Mouse (Mus musculus): ENCODE results near the gene Il1rl1.

Il1rl1 gene

DNA sequence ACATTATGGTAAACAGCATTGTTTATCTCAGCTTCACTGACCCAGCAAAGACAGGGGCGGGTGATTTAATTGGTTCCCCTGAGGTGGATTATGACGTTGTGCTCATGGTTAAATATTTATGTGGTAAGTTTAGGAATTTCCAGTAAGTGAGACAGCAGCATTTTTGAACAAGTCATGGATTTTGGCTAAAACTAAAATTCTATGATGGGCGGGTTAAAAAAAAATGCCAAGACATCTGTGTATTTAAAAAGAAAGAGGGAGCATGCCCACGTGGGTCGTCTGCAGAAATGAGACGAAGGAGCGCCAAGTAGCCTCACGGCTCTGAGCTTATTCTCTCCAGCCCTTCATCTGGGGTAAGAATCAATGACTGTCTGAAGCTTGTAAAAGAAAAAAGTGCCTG, 10.1 kb downstream of the Il1rl1 start:
- DNase-seq, result no peak

DNA sequence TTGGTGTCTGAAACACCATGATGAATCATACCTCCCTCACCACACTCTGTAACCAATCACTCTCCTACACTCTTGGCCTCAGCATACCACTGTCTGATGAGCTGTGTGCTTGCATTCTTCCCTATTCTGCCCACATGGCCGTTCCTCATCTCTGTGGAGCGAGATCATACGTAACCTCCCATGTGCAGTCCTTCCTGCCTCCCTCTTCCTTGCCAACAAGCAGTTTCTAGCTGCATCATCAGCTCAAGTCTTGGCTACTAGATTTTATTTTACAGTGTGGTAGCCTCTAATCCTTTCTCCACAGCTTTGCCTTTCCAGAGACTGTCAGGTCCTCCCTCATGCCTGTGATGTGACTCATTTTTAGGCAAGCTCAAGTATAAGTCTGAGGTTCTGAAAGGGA, 15.4 kb downstream of the Il1rl1 start:
- no peak for DNase-seq

DNA sequence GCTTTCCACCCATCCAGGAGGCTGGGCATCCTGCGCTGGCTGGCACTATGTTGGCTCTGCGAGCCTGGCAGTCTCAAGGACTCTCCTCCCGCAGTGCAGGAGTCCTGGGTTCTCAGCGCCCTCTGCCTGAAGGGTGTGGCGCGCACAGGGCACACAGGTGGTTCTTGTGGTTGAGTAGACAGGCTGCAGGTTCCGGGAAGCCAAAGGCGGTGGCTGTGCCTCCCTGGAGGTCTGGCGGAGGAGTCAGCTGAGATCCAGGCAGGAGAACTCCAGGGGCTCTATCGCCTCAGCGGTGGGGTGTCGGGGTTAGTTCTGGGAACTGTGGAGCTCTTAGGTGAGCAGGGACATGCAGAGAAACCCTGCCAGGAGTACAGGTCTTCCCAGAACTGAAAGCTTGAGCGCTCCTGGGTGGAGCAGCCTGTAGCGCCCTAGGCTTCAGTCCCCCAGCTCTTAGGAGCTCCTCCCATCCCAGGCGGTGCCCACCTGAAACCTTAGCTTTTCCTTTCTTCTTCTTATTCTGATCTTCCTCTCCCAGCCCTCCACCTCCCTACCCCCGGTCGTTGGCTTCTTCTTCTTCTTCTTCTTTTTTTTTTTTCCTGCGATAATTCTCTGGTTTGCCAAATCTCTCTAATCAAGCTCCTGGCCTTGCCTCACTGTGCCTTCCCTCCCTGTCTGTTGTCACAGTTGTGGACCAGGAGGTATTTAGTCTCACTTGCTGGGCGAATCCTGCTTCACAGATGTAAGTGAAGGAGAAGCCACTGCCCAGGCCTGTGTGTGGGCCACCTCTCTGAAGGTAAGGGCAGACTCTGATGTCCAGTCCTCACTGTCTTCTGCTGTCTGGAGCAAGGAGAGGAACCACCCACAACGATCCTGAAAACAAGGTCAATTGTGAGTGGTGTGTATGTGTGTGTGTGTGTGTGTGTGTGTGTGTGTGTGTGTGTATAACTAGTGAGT, 36.4 kb downstream of the Il1rl1 start, which contains the start of gene Il18r1:
Gene Il18r1 (plus strand): TSS at position 76 of the 954 bp plus-strand sequence.
- DNase-seq, result peak; percentile 19

DNA sequence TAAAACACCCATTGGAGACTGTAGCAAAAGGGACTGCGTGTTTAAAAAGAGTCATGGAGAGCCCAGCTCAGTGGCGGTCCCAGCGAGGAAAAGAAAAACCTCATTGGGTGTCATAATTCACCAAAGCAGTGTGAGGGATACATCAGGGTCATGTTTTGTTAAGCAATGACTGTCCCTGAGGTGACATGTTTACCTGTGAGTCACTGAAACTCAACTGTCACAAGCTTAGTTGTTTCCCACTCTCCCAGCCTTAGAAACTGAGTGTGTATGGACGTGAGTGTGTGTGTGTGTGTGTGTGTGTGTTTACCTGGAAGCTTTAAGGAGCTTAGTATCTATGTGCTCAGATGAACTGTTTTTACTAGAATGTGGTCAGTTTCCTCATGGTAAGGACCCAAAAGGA, 37.9 kb downstream of the Il1rl1 start:
- no peak for DNase-seq

DNA sequence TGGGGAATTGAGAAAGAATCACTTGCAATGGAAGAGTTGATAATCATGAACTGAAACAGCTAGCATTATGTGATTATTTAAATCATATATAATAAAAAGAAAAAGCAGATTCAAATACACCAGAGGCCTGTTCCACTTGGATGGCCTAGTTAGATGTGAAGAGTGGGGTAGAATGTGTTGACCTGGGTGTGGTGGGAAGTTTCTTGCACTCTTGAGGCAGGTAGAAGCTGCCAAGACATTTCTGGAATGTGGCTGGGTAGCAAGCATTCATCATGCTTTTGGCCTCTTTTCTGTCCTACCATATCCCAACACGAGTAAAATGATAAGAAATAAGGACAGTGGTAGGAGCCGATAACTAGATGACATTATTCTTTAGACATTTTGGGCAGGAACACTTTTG, 39.4 kb downstream of the Il1rl1 start:
- no peak for DNase-seq

DNA sequence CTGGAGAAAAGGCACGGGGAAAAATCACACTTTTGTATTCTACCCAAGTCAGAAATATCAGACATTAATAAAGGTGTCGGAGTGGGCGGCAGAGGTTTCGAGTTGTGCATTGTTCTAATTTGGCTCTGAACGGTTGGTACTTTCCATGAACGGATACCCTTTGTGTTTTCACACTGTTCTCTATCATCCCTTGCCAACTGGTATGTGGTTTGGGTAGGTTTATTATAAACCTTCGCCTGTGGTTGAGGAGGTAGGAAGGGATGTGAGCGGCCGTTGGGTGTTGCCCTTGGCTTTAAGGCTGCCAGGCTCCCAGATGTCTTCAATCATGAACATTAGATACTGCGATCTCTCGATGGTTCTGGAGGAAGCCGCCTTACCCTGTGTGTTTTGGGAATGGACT, 40.5 kb downstream of the Il1rl1 start:
- DNase-seq, result no peak

DNA sequence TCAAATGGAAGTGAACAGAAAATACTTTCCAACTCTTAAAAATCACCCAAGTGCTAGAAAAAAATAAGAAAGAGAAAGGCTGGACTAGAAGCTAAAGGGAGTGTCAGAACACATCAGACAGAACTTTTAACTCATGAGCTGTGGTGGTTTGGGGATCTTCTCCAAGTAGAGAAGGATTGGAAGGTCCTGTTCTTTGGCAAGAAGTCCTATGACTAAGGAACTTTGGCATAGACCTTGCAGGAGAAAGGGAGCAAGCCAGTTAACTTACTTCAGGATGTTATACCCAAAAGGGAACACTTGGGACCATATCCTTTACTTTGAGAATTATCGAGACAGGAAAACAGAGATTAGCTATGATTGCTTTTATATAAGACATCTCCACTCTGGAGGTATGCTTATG, 43.0 kb downstream of the Il1rl1 start:
- DNase-seq, result no peak

DNA sequence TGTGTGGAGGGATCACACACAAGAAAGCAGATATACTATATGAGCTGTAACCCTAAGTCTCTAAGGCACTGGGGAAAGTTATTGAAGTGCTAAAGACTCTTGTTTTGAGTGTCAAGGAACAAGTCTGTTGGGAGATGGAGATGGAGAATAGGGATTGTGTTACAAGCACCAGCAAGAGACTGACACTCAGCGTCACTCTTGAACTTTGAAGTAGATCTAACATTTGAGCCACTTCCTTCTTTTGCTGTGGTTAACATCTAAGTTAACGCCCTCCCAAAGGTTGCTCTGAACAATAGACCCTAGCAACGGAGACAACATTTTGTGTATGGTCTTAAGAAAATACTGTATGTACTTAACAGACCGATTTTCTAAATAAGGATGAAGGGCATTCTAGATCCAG, 44.3 kb downstream of the Il1rl1 start:
- no peak for DNase-seq

DNA sequence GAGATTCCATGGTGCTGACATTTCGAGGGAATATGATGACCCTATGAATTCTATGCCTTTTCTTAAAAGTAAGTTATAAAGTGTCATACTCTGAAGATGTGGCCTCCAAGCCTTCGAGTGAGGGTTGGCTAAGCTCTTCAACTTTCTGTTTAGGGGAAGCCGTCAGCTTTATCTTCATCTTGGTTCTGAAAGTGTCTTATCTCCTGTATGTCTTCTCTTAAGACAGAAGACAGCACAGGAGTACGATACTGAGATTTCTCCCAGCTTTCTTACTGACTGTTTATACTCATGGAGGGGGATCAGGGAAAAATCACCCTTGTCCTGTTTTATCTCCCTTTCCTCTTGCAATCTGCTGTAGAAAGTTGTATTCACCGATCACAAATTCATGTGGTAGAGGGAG, 45.0 kb downstream of the Il1rl1 start:
- no peak for DNase-seq

DNA sequence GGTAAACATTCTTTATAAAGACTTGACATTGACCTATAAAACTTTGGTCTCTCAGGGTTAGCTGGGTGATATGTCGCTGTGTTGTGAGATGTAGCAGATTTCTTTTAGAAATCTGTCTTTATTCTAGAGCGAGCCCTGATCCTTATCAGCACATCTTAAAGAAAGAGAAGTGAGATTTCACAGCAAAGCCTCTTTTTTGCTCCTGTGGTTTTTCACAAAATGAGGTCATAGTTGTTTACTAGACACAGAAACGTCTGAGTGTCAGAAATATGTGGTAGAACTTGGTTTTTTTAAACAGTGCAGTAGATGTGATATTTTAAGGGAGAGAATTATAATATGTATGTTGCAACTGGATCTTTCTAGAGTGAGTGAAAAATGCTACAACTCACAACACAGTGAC, 46.3 kb downstream of the Il1rl1 start:
- DNase-seq, result no peak

DNA sequence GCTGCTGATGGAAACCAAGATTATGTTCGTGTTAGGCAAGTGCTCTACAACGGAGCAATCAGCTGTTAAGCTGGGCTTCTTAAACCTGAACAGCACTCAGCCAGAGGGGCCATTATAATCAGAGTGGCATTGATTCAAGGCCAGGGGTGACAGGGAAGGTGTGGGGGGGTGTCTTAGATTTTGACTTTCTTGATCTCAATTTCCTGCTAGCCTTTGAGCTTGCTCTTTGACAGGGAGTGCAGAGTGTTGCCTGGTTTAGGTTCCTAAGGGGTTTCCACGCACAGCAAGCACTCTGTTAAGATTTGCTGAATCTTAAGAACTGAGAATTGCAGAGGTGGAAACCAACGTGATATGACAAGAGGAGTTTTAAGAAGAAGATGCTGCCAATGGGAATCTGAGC, 47.4 kb downstream of the Il1rl1 start:
- no peak for DNase-seq

DNA sequence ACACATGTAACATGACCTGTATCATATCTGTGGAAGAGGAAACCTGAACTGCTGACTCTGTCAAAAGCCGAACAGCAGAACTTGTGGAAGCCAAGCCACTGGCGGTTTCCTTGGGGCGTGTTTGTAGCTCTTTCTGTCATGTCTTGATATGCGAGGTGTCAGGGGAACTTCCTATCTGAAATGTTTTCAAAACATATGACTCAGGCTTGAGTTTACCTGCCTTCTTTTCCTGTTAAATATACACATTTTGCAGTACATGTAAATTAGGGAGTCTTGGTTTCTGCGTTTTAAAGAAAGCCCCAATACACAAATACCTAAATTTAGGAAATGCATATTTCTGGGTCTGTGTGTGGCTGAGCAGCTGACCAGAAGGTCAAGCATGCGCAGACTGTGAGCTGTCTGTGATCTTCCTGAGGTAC, 50.1 kb downstream of the Il1rl1 start:
- DNase-seq, result no peak

DNA sequence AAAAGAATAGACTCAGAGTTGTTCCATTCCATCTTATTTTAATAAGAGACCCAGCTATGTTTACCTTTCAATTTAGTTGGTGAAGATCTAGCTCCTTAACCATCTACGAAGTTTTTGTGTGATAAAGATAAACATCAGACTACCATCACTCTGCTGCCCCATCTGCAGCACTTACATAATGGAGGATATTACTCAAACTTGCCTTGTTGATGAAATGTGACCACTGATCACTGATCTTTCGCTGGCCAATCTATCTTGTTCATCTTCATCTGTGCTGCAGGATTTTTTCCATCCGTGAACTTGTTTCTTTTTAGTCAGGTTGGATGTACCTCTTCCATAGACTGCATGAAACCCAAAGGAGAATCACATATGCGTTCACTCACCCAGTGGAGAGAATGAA, 65.2 kb downstream of the Il1rl1 start:
- no peak for DNase-seq

DNA sequence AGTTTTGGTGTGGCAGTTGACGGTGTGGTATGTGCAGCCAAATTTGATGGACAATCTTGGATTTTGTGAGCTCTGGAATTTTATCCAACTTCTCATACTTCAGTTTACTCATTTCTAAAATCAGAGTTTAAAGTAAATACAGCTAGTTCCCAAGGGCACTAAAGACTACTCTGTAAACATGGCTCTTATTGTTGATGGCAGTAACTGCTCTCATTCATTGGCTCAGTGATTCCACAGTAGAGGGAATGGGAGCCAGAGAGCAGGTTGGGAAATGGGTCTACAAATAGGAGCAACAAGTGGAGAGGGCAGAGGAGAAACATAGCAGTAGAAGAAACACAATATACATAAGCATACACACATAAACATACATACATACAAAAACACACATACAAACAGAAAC, 70.3 kb downstream of the Il1rl1 start:
- DNase-seq, result no peak

DNA sequence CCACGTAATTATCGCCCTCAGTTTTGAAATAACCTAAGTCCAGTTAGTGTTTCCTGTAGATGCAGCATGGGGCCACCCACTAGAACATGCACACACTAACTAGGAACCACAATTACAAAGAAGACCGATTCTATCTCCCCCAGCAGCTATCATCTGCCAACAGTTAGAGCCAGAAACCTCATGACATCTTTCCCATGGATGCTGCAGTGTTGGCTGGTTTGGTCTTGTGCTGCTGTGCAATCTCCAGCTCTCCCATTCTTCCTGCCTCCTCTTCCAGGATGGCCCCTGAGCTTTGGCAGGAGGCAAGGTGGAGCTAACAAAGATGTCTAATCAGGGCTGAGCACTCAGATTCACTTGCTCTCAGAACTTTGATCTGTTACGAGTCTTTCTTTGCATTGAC, 71.8 kb downstream of the Il1rl1 start:
- DNase-seq, result no peak

DNA sequence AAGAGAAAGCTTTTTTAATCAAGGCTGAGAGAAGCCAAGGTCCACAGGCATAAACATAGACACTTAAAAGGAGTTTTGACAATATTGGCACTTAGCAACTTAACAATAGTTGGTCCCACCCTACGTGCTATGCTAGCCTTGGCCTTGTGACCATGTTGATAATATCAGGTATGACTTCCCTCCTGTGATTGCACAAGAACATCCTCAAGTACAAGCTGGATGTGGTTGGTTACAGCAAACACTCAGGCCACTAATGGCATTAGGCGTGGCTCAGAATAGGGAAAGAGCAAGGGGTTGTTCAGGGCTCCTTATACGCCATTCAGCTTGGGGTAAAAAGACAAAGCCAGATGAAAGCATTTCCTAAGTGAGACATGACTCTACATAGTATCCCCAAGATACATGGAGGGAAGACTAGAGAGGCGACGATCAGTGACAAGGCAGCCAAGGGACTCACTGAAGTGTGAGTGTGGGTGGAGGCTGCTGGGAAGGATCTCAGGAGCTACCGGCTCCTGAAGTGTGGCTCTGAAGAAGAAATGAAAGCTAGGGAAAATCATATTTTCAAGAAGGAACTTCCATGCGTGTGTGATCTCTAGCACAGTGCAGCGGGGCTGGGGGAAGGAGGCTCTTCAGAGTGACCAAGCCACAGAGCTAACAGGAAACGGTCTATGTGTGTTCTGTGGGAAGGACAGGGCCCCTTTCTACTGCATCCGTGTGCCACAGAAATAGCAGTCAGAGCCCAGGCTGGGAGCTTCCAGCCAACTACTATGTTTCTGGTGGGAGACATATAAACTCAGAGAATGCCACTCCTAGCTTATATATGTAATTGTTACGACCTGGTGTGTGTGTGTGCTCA, 72.4 kb downstream of the Il1rl1 start:
- DNase-seq, result no peak

DNA sequence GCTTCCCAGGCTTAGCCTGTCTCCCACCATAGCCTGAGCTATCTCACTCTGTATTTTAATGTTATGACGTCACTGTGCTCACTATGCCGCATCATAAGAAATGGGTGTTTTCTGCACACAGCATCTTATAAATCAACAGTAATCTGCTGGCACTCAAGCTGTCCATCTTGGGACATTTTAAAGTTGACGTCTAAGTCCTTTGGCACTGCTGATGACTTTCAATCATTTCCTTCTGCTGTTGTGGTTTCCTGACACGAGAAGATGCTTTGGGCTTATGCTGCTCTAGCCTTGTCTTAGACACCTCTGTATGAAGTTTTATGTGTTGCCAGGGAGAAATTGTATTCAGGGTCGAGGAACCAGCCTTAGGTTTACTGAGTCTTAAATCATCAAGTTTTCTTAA, 75.2 kb downstream of the Il1rl1 start:
- DNase-seq, result no peak

Data from kidney, adult 18-20 months (tissue).